Comparison of ENCODE assay signal across 21 mouse cellular contexts in genomic region chr17:85353636-85354035, GRCm38 (mm10).
DNase-seq lines count a peak whose midpoint lies in the region; ATAC-seq lines count a peak whose summit lies in the region.
"Had no signal": no experiment of that assay in that cellular context is flagged by ENCODE, and none has a peak within 500 bp of the region (broad histone marks: within the 10 kb centered on the region; RNA-seq: fewer than 3 reads in every experiment).

No protein-coding gene starts in this region.

- no peaks in the 10 kb centered on the region for H3K36me3 ChIP-seq in midbrain, embryonic 16.5 days (ENCODE audit: control insufficient read depth, insufficient read depth, low read length)
- no peaks in the 10 kb centered on the region for H3K36me3 ChIP-seq in midbrain, embryonic 14.5 days (ENCODE audit: control insufficient read depth, insufficient read depth, low read length)
- H3K36me3 ChIP-seq: embryonic facial prominence, embryonic 12.5 days; embryonic facial prominence, embryonic 15.5 days; forebrain, embryonic 12.5 days; forebrain, embryonic 15.5 days; hindbrain, embryonic 10.5 days had no signal

- H3K9me3 ChIP-seq in midbrain, embryonic 16.5 days (replicated peaks; ENCODE audit: control insufficient read depth, low read length, poor library complexity, severe bottlenecking), result no peaks in the 10 kb centered on the region
- H3K9me3 ChIP-seq in midbrain, embryonic 14.5 days (ENCODE audit: control insufficient read depth, low read length), result no peaks in the 10 kb centered on the region
- H3K9me3 ChIP-seq: embryonic facial prominence, embryonic 12.5 days; embryonic facial prominence, embryonic 15.5 days; forebrain, embryonic 12.5 days; forebrain, embryonic 15.5 days; hindbrain, embryonic 10.5 days had no signal

- no peak for ATAC-seq in midbrain, embryonic 16.5 days
- ATAC-seq in midbrain, embryonic 14.5 days (ENCODE audit: low FRiP score, low TSS enrichment), result no peak
- ATAC-seq: CD4-positive, CD25-positive, alpha-beta regulatory T cell, adult 4 months; forebrain, embryonic 15.5 days; intestine, postnatal 0 days had no signal

- 0 out of 2 replicates have a peak overlapping the region, but pooled peaks have one; percentile 38 for H3K27ac ChIP-seq in midbrain, embryonic 16.5 days (ENCODE audit: low read length)
- H3K27ac ChIP-seq in midbrain, embryonic 14.5 days (replicated peaks; ENCODE audit: low read depth, low read length), result no peak overlapping the region
- H3K27ac ChIP-seq: embryonic facial prominence, embryonic 12.5 days; embryonic facial prominence, embryonic 15.5 days; forebrain, embryonic 12.5 days; forebrain, embryonic 15.5 days; hindbrain, embryonic 10.5 days; hindbrain, embryonic 14.5 days had no signal

- H3K4me2 ChIP-seq in midbrain, embryonic 16.5 days (ENCODE audit: low read length), result no peak overlapping the region
- no peak overlapping the region for H3K4me2 ChIP-seq in midbrain, embryonic 14.5 days (ENCODE audit: low read length)
- H3K4me2 ChIP-seq: embryonic facial prominence, embryonic 12.5 days; embryonic facial prominence, embryonic 15.5 days; forebrain, embryonic 12.5 days; forebrain, embryonic 15.5 days; heart, embryonic 11.5 days; hindbrain, embryonic 14.5 days had no signal

- intact Hi-C loops in heart, postnatal 10 days (cut with DNase I), result no loop called here

- H3K4me3 ChIP-seq in midbrain, embryonic 16.5 days (ENCODE audit: low read depth, low read length), result no peak overlapping the region
- H3K4me3 ChIP-seq in midbrain, embryonic 14.5 days (replicated peaks; ENCODE audit: low read depth, low read length), result no peak overlapping the region
- H3K4me3 ChIP-seq: embryonic facial prominence, embryonic 12.5 days; embryonic facial prominence, embryonic 15.5 days; forebrain, embryonic 12.5 days; forebrain, embryonic 15.5 days; hindbrain, embryonic 10.5 days had no signal

- no peaks in the 10 kb centered on the region for H3K4me1 ChIP-seq in midbrain, embryonic 16.5 days (ENCODE audit: control insufficient read depth, insufficient read depth, low read length)
- H3K4me1 ChIP-seq in midbrain, embryonic 14.5 days (ENCODE audit: control insufficient read depth, insufficient read depth, low read length), result no peaks in the 10 kb centered on the region
- H3K4me1 ChIP-seq: embryonic facial prominence, embryonic 12.5 days; embryonic facial prominence, embryonic 15.5 days; forebrain, embryonic 15.5 days; hindbrain, embryonic 10.5 days had no signal

- 76% methylated on average over 10 of the region's 10 CpGs for WGBS in midbrain, embryonic 16.5 days
- 80% methylated on average over 10 of the region's 10 CpGs for WGBS in midbrain, embryonic 14.5 days

- peak; percentile 51 to 60 for DNase-seq in cerebellum, postnatal 14 days
- no peak for DNase-seq in cerebellum, adult 9-11 months
- DNase-seq in heart, adult 11 months, result peak; percentile 49
- DNase-seq in heart, postnatal 10 days, result no peak
- DNase-seq in midbrain, embryonic 14.5 days, result no peak
- DNase-seq in right cerebral cortex, adult 2 months (ENCODE audit: low spot score in 2 of 2), result no peak
- DNase-seq: cerebellum, adult 8-10 months; gastrocnemius, postnatal 10 days; gastrocnemius, postnatal 36 days; heart, postnatal 36 days; kidney, adult 2 months had no signal

- H3K9ac ChIP-seq in midbrain, embryonic 16.5 days (ENCODE audit: low read depth, low read length), result no peak overlapping the region
- H3K9ac ChIP-seq in midbrain, embryonic 14.5 days (replicated peaks; ENCODE audit: low read length), result no peak overlapping the region
- H3K9ac ChIP-seq: embryonic facial prominence, embryonic 12.5 days; embryonic facial prominence, embryonic 15.5 days; forebrain, embryonic 12.5 days; forebrain, embryonic 15.5 days; hindbrain, embryonic 14.5 days had no signal

- no peaks in the 10 kb centered on the region for H3K27me3 ChIP-seq in midbrain, embryonic 16.5 days (ENCODE audit: control insufficient read depth, insufficient read depth, low read depth, low read length)
- no peaks in the 10 kb centered on the region for H3K27me3 ChIP-seq in midbrain, embryonic 14.5 days (ENCODE audit: control insufficient read depth, insufficient read depth, low read length)
- H3K27me3 ChIP-seq: embryonic facial prominence, embryonic 12.5 days; embryonic facial prominence, embryonic 15.5 days; forebrain, embryonic 15.5 days had no signal

Comparison
In these comparisons a context has a peak if more than half of its experiments do, and no peak if none do; other contexts are left out.
1. DNase-seq: peak in cerebellum, postnatal 14 days (2 of 2) and heart, adult 11 months (single experiment); none in cerebellum, adult 9-11 months (single experiment), heart, postnatal 10 days (0 of 2), midbrain, embryonic 14.5 days (single experiment) and right cerebral cortex, adult 2 months (0 of 2).